Mouse (Mus musculus): ENCODE measurements at regions not wholly inside any gene's neighbourhood (a gene's known extent, or its start where the extent isn't known, plus 50 kb on each side); places are given as distances from the start of the nearest gene placed in this dataset.

DNA sequence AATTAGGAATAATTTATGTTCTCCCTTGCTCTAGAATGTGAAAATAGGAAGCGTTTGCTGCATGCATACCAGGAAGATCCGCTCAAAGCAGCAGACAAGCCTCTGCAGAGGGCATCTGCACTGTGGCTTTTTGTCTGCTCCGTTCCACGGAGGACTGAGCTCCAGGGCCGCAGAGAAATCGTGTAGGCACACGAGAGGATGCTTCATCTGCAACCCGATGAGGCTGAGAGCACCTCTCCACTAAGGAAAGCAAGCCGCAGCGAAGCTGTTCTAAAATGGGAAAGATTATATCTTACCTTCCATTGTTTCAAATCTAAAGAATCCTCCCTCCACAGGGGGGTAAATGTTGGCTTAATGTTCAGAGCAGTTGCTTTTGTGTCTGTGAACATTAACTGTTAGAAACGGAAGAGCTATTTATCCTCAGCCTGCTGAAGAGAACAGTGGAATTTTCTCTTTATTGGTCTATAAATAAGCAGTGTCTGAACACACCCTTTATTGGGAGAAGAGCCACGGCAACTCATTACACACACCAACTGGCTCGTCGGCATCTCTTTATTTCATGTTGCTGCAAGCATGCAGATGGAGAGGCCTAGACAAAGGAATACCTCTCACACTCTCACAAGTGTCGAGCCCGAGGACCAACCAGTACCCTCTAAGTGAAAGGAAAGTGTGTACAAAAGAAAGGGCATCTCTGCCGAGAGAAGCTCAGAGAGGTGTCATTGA lies 414.6 kb upstream of the Hnrnpa3 start:
- peak; percentile 24 to 39 for DNase-seq

DNA sequence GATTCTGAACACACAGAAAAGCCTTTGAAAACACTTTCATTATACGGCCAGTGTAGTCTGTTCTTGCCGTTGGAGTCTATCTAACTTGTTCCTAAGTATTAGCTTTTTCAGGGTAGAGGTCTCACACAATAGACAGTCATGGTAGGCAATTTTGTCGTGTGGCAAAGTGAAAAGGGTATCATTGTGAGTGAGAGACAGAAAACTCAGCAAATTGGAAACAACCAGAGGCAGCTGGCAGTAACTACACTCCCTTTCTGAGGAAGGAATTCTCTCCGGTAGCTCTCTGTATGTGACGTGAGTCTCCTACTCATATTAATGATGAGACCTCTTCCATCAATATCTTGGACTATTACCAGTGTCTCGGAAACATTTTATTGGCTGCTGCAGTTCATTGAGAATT lies 413.8 kb upstream of the Hnrnpa3 start:
- DNase-seq: no peak

DNA sequence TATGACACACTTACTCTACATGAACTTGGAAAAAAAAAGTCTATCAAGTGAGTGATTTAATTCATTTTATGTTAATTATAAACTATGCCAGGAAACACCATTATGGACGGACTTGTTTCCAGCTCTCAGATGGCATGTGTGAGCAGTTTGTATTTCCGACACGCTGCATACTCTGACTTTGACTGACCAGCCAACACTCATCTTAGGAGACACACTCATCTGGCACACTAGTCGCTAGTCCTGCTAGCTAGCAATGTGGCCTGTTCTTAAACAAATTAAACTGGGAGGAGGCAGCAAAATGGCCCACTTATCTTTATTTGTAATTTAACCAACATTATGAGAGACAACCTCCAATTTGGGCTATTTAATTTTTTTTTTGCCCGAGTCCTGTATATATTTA lies 413.4 kb upstream of the Hnrnpa3 start:
- no peak for DNase-seq

DNA sequence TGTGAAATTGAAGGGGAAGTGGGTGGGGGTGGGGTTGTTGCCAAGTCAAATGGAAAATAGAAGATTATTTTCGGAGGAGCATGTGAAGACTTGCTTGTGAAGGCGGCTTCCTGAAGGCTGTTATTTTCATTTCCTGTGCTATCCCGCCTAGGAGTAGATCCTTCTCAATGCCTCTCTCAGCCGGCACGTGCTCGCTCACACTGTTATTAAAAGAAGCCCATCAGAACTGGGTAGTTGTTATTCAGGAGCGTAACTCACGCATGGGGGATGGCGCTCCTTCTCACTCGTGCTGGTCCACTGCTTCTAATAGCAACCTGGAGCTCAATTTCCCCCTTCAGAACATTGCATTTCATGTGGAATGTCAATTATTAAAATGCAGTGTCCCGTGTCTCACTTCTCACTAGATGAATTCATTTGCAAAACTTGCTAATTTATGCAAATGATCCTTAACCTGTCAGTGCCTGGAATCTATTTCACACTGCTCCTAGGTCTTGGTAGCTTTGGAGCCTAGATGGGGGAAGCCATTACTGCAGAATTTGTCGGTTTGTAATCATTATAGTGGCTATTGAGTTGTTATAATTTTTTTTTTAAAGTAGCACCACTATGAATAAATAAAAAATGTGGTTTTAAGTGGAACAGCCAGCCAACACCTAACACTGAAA lies 412.8 kb upstream of the Hnrnpa3 start:
- DNase-seq: peak; percentile 37 to 51

DNA sequence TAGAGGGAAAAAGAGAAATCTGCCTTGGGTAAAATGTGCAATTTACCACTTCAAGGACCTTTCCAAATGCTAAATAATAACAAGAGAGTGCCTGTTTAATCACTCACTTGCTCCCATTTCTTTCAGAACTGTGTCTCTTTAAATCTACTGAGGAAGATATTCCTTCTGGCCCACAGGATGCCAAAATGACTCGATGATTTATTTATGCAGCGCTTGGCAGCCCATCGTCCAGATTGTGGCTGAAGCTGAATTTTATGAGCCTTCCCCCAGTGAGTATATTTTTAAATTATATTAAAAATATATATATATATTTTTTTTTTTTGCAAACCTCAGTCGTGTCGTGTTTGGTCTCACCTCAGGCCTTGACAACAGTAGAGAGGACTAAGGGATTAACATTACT lies 410.8 kb upstream of the Hnrnpa3 start:
- peak; percentile 22 to 36 for DNase-seq

DNA sequence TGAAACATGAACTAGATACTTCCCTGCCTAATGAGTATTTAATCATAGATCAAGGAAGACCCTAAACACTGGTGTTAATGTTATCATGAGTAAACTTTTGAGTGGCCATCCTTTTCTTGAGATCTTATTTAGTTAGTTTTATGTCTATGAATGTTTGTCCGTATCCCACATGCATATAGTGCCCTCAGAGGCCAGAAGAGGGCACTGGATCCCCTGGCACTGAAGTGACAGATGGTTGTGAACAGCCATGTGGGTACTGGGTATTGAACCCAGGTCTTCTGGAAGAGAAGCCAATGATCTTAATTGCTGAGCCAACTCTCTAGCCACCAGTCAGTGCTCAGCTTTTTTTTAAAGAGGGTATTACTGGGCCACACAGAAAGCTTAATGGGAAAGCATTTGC lies 408.6 kb upstream of the Hnrnpa3 start:
- no peak for DNase-seq

DNA sequence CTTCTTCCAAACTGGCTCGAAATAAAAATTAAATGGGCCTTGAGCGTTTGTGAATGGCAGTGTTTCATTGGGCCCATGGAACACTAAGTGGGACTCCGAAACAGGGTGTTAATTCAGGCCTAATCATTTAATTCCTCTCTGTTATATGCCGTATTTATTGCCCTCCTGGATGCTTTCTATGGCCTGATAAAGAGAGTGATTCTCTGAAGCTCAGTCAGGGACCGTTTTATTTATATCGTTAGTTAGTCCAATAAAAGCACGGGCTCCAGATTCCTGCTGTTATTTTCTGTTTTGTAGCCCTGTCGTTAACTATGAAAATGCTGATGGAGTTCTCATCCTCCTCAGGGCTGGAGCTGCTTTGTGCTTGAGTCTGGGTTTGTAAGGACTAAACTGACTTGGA lies 406.2 kb upstream of the Hnrnpa3 start:
- no peak for DNase-seq

DNA sequence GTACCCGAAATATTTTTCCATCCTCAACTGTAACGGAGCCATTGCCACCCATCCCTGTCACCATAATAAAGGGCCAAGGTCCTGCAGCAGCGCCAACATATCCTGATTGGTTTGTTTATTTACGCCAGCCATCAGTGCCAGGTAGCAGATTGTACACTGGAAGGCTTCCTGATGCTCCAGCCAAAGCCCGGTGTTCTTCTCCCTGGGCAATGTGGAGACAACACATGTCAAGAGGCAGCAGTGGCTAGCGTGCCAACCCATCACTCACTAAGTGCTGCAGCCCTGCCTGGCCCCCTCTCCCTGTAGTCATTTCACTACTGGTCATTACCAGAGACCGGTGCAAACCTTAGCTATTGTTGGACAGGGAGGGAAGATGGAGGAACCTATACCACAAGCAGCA lies 393.8 kb upstream of the Hnrnpa3 start:
- DNase-seq: no peak

DNA sequence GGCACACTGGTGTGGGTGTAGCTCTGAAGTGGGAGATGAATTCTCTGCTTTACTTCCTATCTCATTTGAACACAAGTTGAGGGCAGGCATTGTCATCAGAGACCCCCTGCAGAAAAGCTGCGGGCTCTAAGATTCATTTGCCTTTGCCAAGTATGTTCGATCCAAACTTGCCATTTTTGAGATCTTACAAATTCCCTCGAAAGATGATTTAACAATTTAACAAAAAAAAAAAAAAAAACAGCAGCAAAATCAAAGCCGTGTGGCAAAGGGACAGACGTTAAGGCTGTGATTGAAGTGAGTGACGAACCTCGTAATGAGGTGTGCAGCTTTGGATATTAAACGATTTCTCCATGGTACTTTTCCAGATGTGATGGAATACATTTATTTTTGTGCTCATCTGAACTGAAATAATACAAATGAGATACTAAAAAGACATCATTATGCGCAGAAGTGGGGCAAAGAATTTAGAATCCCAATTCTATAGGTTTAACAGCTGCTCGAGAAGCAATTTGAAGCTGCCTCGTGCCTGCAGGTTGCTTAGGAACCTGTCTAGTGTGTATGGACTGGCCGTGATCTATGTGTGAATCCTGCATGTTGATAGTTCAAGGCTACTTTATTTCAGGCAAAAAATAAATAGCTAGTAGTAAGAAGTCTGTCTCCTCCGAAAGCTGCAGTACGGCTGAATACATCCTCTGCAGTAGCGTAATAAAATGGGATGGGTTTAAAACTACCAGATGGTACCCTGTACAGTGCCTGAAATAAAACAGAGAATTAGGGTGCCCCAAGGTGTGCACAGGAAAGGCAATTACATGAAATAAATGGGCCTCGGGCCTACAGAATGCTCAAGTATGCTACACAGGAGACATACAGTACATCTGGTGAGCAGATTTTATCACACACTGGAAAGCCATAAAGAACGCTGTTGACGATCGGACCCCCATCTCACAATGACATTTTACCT lies 393.0 kb upstream of the Hnrnpa3 start:
- DNase-seq: no peak

DNA sequence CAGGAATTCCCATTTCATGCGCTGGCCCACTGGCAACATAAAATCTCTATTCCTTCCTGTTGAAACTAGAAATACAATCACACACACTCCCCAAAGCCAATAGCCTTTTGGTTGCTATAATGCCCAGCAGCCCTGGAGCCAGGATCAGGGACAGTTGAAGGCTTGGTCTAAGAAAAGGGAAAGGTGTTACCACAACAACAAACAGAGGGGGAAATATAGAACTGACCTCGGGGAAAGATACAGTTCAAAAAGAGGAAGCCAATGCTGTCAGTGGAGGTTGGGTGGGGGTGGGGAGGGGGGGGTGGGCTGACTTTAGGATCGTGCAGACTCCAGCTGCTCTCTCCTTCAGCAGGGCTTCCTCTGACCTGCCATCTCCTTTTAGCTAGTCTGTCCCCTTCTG lies 391.1 kb upstream of the Hnrnpa3 start:
- no peak for DNase-seq

DNA sequence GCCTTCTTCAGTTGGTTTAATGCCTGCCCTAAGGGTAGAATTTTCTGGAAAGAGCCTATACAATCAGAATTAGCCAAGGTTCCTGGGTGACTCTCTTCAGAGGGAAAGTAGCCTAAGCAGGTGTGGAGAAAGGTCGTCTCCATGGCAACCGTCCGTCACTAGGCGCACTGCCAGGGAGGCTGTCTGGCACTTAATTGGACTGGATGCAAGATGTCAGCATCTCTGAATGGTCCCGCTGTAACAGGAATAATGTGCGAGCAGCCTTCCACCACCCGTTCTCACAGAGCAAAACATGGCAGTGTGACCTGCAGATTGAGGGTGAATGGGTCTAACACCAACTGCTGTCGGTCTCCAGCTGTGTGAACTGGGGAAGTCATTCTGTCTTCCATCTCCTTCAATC lies 389.6 kb upstream of the Hnrnpa3 start:
- peak; percentile 48 to 51 for DNase-seq

DNA sequence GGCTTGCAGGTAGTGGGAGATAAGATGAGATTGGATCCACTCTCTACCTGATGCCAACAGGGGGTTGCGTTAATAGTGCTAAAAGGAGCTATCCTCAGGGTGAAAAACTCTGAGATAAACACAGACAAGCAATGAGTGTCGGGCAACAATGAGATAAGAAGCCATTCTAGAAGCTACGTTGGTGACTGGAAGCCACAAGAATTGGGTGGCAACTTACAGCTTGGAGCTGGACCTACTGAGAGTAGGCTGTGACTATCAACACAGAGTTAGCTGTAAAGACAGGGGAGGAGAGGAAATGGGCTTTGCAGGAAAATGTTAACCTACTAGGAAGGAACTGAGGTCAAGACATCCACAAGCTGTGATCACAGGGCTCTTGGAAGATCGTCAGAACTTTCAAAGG lies 388.9 kb upstream of the Hnrnpa3 start:
- no peak for DNase-seq

DNA sequence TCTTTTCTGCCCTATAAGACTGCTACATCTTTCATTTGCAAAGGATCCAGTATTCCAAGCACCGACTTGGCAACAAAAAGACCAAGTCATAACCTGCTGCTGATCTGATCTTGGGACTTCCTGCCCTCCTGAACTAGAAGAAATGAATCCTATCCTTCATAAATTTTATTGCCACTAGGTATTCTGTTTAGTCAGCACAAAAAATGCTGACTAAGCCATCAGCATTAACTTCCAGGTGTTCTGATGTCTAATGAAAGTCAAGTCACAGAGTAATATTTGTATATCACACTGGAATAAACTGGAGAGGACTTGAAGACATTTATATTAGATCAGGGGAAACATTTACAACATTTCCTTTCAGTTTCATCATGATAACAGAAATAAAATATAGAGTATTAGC lies 371.2 kb upstream of the Hnrnpa3 start:
- DNase-seq: no peak

DNA sequence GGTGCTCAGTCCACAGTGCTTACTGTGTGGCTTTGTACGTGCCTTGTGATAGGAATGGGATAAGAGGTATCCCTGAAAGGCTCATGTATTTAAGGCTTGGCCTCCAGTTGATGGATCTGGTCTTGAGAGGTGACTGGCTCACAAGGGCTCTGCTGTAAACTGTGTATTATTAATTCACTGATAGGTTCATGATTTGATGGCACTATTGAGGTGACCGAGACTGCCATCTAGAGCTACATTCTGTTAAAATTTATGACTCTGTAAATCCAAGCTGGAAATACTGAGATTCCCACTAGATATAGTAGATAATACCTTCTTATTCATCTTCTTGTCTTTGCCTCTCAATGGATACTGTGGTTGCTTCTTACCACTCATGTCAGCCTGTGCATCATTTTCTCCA lies 367.4 kb upstream of the Hnrnpa3 start:
- no peak for DNase-seq

DNA sequence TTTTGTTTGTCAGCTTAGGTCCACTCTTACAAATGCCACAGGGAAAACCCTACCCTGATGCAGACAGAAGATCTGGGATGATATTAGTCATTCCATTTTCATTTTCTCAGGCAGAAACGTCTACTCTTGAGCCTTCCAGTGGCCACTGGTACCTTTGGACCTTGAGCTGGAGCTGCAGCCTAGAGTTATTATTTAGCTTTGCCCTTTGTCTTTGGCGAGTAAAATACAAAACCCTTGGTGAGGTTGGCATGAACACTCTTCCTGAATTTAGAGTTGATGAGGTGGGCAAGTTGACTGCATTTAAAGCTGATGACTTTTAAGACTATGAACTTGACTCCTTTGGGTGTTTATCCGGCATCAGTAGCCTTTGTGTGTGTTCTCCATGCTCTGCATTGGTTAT lies 352.2 kb upstream of the Hnrnpa3 start:
- no peak for DNase-seq

DNA sequence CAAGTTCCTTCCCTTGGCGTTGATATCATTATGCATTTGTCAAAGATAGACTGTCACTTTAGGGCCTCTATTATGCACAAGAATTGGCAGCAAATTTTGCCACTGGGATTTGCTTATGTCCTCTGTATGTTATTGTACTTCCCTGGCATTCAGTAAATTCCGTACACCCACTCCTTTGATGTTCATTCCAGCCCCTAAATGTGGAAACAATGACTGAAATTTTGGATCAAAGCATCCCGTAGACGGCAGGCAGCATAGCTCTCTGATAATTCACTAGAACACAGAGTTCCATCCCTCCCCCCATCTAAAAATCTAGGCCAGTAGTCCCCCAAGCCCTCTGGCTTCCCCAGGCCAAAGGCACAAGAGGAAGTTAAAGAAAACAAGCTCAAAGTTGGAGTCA lies 347.9 kb upstream of the Hnrnpa3 start:
- no peak for DNase-seq

DNA sequence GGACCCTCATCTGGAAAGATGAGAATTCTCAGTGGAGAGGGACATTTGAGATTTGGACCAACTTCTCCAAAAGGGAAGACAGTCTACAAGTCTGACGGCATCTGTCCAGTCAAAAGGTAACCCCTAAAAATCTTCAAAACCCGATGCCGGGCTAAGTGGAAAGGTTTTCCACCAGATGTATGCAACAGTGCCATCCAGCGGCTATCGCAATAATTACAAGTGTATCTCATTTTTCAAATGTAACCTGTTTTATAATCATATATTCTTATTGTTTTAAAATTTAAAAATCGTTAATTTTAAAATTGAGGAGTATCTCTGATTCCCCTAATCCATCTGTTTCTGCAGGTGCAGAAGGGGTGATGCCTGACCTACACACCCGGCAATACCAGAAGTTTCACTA lies 346.8 kb upstream of the Hnrnpa3 start:
- DNase-seq: peak; percentile 65 to 67

DNA sequence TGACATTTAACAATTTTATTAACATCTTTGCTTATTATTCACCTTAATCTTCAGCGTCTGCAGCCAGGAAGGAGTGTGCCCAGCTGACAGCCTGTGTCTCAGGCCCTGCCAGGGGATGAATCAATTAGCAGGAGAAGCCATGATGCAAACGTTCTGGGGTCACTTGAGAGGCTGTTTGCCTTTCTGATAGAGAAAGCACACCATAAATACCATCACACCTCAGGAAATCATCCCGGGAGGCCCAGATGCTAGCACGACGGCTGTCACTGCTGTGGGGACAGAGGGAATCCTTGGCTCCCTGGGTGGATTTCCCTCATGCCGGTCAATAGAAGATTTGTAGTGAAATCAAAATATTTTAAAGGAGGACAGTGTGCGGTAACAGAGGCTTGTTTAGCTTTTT lies 343.7 kb upstream of the Hnrnpa3 start:
- DNase-seq: no peak

DNA sequence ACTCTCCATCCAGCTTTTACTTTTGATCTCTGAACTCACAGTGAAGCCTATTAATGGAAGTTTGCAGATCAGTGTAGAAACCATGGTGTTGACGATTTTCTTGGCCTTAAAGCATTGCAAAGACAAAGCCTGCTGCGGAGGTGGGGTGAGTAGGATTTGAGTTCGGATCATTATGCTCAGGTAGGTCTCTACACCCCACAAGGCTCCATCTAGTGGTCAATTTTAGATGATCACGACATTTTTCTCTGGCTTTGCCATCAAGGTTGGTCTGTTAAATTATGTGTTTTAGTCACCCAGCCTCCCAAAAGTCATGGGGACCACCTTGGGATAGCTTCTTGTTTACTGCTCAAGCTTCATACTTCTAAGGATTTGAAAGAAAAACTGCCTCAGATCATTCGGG lies 340.9 kb upstream of the Hnrnpa3 start:
- DNase-seq: no peak

DNA sequence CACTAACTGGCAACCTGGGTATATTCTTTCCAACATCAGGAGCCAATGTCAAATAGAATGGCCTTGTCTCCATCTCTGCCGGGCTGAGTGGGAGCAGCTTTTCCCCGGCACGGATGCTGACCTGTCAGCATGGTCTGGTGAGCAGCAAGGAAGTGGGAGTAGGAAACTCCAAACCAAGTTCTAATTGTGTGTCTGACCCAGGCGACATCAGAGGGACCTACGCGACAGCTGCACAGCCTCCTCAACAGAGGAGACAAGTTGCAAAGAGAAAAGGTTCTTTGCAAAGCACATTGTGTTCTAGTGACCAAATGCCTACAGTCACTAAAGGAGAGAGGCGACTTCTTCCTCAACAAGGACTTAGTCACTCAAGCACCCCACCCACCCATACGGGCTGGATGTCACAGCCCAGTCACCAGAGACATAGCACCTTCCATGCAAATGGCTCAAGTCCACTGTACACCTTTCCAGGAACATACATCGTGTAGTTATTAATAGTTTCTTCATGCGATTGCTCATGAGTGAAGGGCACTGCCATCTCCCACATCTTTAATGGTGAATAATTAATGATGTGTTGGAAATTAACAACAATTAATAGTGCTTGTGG lies 334.8 kb upstream of the Hnrnpa3 start:
- peak; percentile 64 to 70 for DNase-seq

DNA sequence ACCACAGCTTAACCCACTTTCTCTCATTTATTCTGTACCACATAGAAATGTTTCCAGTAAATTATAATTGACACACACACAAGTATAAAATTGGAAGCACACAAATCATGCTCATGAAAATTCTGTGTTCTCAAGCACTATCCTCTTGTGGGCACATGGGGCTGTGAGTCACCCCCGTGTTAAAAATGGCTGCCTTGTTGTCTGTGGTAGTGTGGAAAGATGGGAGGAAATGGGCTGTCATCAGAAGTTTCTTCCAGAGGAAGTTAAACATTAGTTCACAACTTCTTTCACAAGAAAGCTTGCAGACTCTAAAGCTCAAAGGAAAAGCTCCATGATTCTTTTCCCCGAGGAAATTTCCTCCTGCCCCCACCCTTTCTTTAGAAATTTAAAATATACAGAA lies 329.5 kb upstream of the Hnrnpa3 start:
- DNase-seq: no peak

DNA sequence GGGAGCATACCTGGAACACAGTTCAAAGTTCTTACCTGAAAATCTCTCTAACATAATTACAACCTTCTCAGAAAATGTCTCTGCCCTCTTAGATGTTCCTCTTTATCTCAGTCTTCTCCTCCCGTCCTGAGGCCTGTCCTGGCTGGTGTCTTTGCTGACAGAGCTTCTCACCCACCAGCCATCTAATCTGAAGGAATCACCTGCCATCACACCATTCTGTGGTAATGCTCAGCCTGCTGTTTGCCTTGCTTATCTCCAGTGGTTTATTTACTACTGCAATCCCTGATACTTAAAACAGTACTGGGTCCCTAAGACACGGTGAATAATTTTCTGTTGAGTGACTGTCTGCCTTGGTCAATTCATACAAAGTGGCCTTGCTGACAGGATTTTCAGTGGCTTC lies 317.8 kb upstream of the Hnrnpa3 start:
- DNase-seq: no peak

DNA sequence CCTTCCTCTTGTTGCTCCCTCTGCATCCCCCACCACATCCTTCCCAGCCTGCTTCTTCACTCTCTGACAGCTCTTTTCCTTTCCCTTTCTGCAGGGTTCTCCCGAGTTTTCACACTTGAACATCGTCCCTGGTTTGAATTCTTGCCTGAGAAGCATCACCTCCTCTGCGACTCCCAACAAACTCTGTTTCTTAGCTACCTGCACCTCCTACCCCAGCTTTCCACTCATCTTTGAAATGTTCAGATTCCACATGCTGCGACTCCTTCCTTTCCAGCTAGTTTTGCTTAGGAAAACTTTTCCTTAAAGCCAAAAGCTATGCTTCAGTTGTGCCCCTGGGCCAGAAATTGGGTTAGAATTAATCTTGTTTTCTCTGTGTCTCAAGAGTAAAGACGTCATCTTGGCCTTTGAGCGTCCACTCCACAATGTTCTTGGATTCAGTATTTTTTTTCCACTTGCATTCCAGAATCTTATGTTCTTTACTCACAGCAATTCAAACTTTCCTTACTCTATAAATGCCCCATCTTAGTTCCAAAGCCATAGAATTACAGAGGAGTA lies 317.3 kb upstream of the Hnrnpa3 start:
- DNase-seq: no peak
